ENCODE assay signal across 8 mouse cellular contexts in the genomic region with DNA sequence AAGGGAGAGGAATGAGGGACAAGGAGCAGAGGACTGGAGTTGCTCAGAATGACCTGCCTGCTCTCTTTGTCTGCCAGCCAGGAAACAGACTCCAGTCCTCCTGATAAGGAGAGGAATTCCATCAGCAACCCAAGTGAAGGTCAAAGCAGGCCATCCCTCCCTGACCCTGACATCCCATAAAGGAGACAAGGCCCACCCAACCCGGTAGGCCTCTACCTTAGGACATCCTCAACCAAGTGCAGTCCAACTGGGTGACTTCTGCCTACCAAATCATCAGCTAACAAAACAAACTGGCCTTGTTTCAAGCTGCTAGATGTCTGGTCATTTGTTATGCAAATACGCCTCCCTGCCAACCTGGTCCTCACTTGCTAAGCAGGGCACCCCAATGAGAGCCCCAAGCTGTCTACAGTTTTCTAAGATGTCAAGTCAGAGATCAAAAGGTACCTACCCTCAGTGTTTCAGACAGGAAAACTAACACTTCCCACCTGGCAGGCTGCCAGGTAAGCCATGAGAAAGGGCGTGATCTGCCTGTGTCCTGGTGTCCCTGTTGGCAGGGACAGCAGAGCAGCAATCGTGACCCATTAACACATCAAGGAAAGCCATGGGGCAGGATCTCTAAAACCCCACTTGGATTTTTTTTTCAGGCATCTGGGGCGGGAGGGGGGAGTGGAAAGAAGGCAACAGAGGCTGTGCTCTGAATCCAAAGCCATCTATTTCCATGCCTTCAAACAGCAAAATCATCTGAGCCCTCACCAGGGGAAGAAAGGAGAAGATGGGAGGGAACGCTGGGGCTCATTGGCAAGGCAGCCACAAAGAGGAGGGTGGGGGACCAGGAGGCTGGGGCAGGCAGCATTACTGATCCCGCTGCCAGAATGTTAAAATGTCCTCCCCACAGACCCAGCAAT.
DNase-seq lines count a peak whose midpoint lies in the region; ATAC-seq lines count a peak whose summit lies in the region.

No protein-coding gene starts in this region.

- no peak overlapping the region for H3K4me2 ChIP-seq in midbrain, embryonic 11.5 days
- no peak overlapping the region for H3K4me2 ChIP-seq in embryonic facial prominence, embryonic 14.5 days (ENCODE audit: low read depth, low read length)
- H3K4me2 ChIP-seq in hindbrain, embryonic 12.5 days (replicated peaks): no peak overlapping the region
- no peak overlapping the region for H3K4me2 ChIP-seq in midbrain, embryonic 14.5 days (ENCODE audit: low read length)

- H3K9ac ChIP-seq in midbrain, embryonic 11.5 days (ENCODE audit: low read length): no peak overlapping the region
- H3K9ac ChIP-seq in embryonic facial prominence, embryonic 14.5 days (ENCODE audit: low read depth, low read length): no peak overlapping the region
- no peak overlapping the region for H3K9ac ChIP-seq in hindbrain, embryonic 12.5 days
- H3K9ac ChIP-seq in midbrain, embryonic 14.5 days (replicated peaks; ENCODE audit: low read length): no peak overlapping the region

- H3K9me3 ChIP-seq in midbrain, embryonic 11.5 days (ENCODE audit: control insufficient read depth, low read length): no peaks in the 10 kb centered on the region
- H3K9me3 ChIP-seq in midbrain, embryonic 10.5 days (replicated peaks): no peaks in the 10 kb centered on the region
- H3K9me3 ChIP-seq in embryonic facial prominence, embryonic 14.5 days (ENCODE audit: control insufficient read depth, low read length): no peaks in the 10 kb centered on the region
- no peaks in the 10 kb centered on the region for H3K9me3 ChIP-seq in hindbrain, embryonic 12.5 days (replicated peaks)
- H3K9me3 ChIP-seq in midbrain, embryonic 14.5 days (ENCODE audit: control insufficient read depth, low read length): no peaks in the 10 kb centered on the region

- DNase-seq in midbrain, embryonic 11.5 days (ENCODE audit: low spot score, missing footprints): no peak
- no peak for DNase-seq in midbrain, embryonic 10.5 days (ENCODE audit: low spot score)
- peak; percentile 87 for DNase-seq in embryonic facial prominence, embryonic 14.5 days (ENCODE audit: low spot score)
- DNase-seq in midbrain, embryonic 14.5 days: peak; percentile 79
- no peak for DNase-seq in embryo, embryonic 11 days
- DNase-seq in spleen, postnatal 4 days (ENCODE audit: low spot score in 2 of 2): no peak

- H3K27me3 ChIP-seq in midbrain, embryonic 11.5 days (ENCODE audit: control insufficient read depth, insufficient read depth, low read length): no peaks in the 10 kb centered on the region
- no peaks in the 10 kb centered on the region for H3K27me3 ChIP-seq in midbrain, embryonic 10.5 days (ENCODE audit: low read depth, poor library complexity, severe bottlenecking)
- no peaks in the 10 kb centered on the region for H3K27me3 ChIP-seq in embryonic facial prominence, embryonic 14.5 days (replicated peaks; ENCODE audit: control insufficient read depth, insufficient read depth, low read length)
- no peaks in the 10 kb centered on the region for H3K27me3 ChIP-seq in hindbrain, embryonic 12.5 days
- no peaks in the 10 kb centered on the region for H3K27me3 ChIP-seq in midbrain, embryonic 14.5 days (ENCODE audit: control insufficient read depth, insufficient read depth, low read length)

- H3K27ac ChIP-seq in midbrain, embryonic 11.5 days (ENCODE audit: low read depth, low read length): no peak overlapping the region
- no peak overlapping the region for H3K27ac ChIP-seq in midbrain, embryonic 10.5 days (replicated peaks)
- peak overlapping the region; percentile 52; the same call in 1 of the 2 replicates for H3K27ac ChIP-seq in embryonic facial prominence, embryonic 14.5 days (replicated peaks; ENCODE audit: low read depth, low read length)
- no peak overlapping the region for H3K27ac ChIP-seq in hindbrain, embryonic 12.5 days
- H3K27ac ChIP-seq in midbrain, embryonic 14.5 days (replicated peaks; ENCODE audit: low read depth, low read length): no peak overlapping the region; the same call in 1 of the 2 replicates

- ATAC-seq in midbrain, embryonic 11.5 days (ENCODE audit: low FRiP score): peak; percentile 54
- ATAC-seq in embryonic facial prominence, embryonic 14.5 days (ENCODE audit: low read depth): peak; percentile 90
- peak; percentile 60 for ATAC-seq in hindbrain, embryonic 12.5 days (ENCODE audit: low FRiP score)
- peak; percentile 61 for ATAC-seq in midbrain, embryonic 14.5 days (ENCODE audit: low FRiP score, low TSS enrichment)
- ATAC-seq in erythroid progenitor cell, adult 5-6 weeks (replicated peaks; ENCODE audit: low FRiP score, poor library complexity, severe bottlenecking): no peak

- no peaks in the 10 kb centered on the region for H3K36me3 ChIP-seq in midbrain, embryonic 11.5 days (ENCODE audit: control insufficient read depth, insufficient read depth, low read length)
- no peaks in the 10 kb centered on the region for H3K36me3 ChIP-seq in midbrain, embryonic 10.5 days
- H3K36me3 ChIP-seq in embryonic facial prominence, embryonic 14.5 days (ENCODE audit: control insufficient read depth, insufficient read depth, low read length): no peaks in the 10 kb centered on the region
- H3K36me3 ChIP-seq in hindbrain, embryonic 12.5 days: no peaks in the 10 kb centered on the region
- no peaks in the 10 kb centered on the region for H3K36me3 ChIP-seq in midbrain, embryonic 14.5 days (ENCODE audit: control insufficient read depth, insufficient read depth, low read length)

- H3K4me1 ChIP-seq in midbrain, embryonic 11.5 days (ENCODE audit: control insufficient read depth, insufficient read depth, low read length): no peaks in the 10 kb centered on the region
- H3K4me1 ChIP-seq in midbrain, embryonic 10.5 days: peaks cover 17% of the 10 kb centered on the region
- H3K4me1 ChIP-seq in embryonic facial prominence, embryonic 14.5 days (ENCODE audit: control insufficient read depth, insufficient read depth, low read length): peaks cover 14% of the 10 kb centered on the region
- H3K4me1 ChIP-seq in hindbrain, embryonic 12.5 days: peaks cover 11% of the 10 kb centered on the region
- H3K4me1 ChIP-seq in midbrain, embryonic 14.5 days (ENCODE audit: control insufficient read depth, insufficient read depth, low read length): peaks cover 8% of the 10 kb centered on the region

- no peak overlapping the region for H3K4me3 ChIP-seq in midbrain, embryonic 11.5 days (ENCODE audit: low read depth, low read length)
- no peak overlapping the region for H3K4me3 ChIP-seq in midbrain, embryonic 10.5 days
- H3K4me3 ChIP-seq in embryonic facial prominence, embryonic 14.5 days (ENCODE audit: low read depth, low read length): no peak overlapping the region
- H3K4me3 ChIP-seq in hindbrain, embryonic 12.5 days: no peak overlapping the region
- no peak overlapping the region for H3K4me3 ChIP-seq in midbrain, embryonic 14.5 days (replicated peaks; ENCODE audit: low read depth, low read length)

- 33% methylated on average over 7 of the region's 7 CpGs for WGBS in midbrain, embryonic 11.5 days
- 37% methylated on average over 7 of the region's 7 CpGs for WGBS in midbrain, embryonic 10.5 days
- WGBS in embryonic facial prominence, embryonic 14.5 days: 28% methylated on average over 7 of the region's 7 CpGs
- 24% methylated on average over 7 of the region's 7 CpGs for WGBS in hindbrain, embryonic 12.5 days
- 22% methylated on average over 7 of the region's 7 CpGs for WGBS in midbrain, embryonic 14.5 days

Comparison
In these comparisons a context has a peak if more than half of its experiments do, and no peak if none do; other contexts are left out.
1. DNase-seq: peak in embryonic facial prominence, embryonic 14.5 days (single experiment) and midbrain, embryonic 14.5 days (single experiment); none in midbrain, embryonic 11.5 days (single experiment), midbrain, embryonic 10.5 days (single experiment), embryo, embryonic 11 days (single experiment) and spleen, postnatal 4 days (0 of 2).